Mouse (Mus musculus): ENCODE results near the gene Lrrc75a. TPM values are rescaled to one million over a fixed set of nuclear protein-coding genes. Genes with fewer than 3 reads are reported as not detected.

Gene Lrrc75a
- polyA plus RNA-seq, 1 experiment from 2014 or later, result 3.4 TPM

DNA sequence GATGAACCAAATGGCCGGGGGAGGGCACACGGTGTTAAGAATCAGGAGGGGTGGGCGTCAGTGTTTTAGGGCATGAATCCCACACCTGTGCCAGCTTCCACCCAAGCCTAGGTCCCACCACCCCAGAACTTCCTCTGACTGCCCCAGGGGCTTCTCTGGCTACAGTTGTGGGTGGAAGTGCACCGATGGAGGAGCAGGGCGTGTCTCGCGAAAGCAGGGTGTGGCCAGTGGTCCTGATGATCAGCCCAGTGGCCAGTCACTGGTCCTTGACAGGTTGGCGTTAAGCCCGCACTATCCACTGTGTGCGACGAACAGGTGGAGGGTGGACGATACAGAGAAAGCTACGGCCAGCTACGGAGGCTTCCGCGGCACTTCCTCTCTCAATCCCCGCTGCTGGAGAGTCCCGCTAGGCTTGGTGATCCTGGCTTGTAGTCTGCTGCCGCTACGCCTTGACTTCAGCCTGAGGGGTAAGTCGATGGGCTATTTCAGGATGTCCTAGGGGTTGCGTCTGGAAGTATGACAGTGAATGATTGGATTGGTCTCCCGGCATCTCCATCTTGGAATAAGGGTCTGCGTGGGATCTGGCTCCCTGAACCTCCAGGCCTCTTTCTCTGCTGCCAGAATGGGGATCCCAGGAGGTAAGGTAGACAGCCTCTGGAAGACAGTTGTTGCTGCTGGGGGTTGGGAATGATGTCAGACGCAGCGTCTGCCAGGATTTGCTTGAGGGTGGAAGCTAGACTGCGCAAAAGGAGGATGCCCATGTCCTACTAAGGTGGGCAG is 72.5 kb downstream of the Lrrc75a start:
- 3% methylated on average over 27 of the region's 27 CpGs for WGBS (ENCODE audit: insufficient replicate concordance)
- H3K27ac ChIP-seq, result peak overlapping the region; percentile 75
- ATAC-seq, result peak; percentile 61

DNA sequence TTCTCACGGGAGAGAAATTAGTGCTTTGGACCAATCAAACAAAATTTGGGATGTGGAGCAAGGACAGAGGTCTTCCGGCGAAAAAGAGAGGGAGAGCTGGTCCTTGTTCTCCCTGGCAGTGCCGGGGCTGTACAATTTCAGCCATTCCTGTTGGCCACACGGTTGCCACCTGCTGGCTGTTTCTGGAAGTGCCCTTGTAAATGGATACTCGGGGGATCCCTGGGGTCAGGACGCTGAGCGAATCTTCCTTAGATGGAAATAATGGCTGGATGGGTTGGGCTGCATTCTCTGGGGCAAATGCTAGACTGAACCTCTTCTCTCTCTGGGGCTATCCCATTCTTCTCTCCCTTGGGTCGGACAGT is 73.0 kb downstream of the Lrrc75a start:
- H3K4me1 ChIP-seq, result peaks cover 54% of the 10 kb centered on the region
- no peaks in the 10 kb centered on the region for H3K27me3 ChIP-seq (replicated peaks)
- H3K4me2 ChIP-seq, result peak overlapping the region; percentile 95
- H3K9me3 ChIP-seq (replicated peaks), result no peaks in the 10 kb centered on the region
- peak overlapping the region; percentile 66 for H3K9ac ChIP-seq
- 3% methylated on average over 9 of the region's 9 CpGs for WGBS (ENCODE audit: insufficient replicate concordance)
- H3K27ac ChIP-seq, result peak overlapping the region; percentile 75
- no peaks in the 10 kb centered on the region for H3K36me3 ChIP-seq
- peak overlapping the region; percentile 64 for H3K4me3 ChIP-seq
- ATAC-seq, result peak; percentile 67

More for the DNA sequence above, 72.5 kb downstream of the Lrrc75a start:
- H3K4me3 ChIP-seq, result peak overlapping the region; percentile 64
- H3K4me1 ChIP-seq, result peaks cover 56% of the 10 kb centered on the region
- peak overlapping the region; percentile 95 for H3K4me2 ChIP-seq
- no peaks in the 10 kb centered on the region for H3K27me3 ChIP-seq (replicated peaks)
- H3K9me3 ChIP-seq (replicated peaks), result no peaks in the 10 kb centered on the region
- no peaks in the 10 kb centered on the region for H3K36me3 ChIP-seq
- peak overlapping the region; percentile 66 for H3K9ac ChIP-seq

DNA sequence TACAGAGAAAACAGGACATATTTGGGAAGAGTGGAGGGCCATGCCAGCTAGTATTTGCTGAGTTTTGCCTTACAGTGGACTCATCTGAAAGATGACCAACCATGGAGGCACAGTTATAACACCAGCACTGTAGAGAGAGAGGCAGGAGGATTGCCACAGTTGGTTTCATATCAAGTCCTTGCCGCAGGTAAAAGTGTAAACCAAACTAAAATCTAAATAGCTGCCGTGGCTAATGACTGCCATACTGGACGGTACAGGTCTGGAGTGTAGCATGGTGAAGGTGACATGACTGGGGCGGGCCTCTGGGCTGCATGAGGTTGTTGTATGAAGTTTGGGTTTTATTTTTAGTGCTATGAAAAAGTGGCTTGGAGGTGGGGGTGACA is 73.6 kb downstream of the Lrrc75a start:
- Histone ChIP-seq H3K9me3 (replicated peaks) (no peaks in the 10 kb centered on the region), H3K9ac (0 out of 2 replicates have a peak overlapping the region, but pooled peaks have one; percentile 22), H3K4me1 (peaks cover 49% of the 10 kb centered on the region), H3K27me3 (replicated peaks) (no peaks in the 10 kb centered on the region), H3K36me3 (no peaks in the 10 kb centered on the region), H3K4me3 (no peak overlapping the region), H3K27ac (peak overlapping the region; percentile 13; the same call in 1 of the 2 replicates), H3K4me2 (peak overlapping the region; percentile 95)
- ATAC-seq, result no peak
- WGBS (ENCODE audit: insufficient replicate concordance), result 61% methylated on average over 4 of the region's 4 CpGs

DNA sequence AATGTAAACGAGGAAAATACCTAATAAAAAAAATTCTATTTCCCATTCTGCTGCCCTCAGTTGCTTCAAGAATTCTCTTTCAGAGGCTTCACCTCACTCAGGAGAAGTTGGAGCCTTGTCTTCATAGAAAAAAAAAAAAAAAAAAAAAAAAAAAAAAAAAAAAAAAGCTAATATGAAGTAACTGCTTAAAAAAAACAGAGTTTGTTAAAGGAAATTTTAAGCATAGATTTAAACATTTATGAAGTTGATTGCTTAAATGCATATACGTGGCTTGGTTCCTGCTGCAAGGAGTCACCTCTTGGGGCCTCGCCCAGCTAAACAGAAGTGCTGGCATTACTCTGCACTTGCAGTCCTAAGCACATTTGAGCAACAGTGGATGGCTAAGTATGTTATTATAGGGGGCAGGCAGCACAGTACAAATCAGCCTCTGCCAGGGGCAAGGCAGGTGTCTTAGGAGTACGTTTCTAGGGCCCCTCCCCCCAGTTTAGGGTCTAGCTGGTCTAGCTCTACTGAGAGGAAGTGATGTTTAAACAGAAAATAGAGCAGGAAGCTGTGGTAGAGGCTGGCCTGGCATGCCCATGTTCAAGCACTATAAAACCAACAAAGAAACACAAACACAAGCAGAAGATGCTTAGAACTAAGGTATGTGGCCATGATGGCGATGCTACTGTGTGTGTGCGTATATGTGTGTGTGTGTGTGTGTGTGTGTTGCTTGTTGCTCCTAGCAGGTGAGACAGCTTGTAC is 74.2 kb downstream of the Lrrc75a start, which contains the start of gene Trpv2:
Gene Trpv2 (plus strand): TSS at position 528 of the 744 bp plus-strand sequence.
- WGBS (ENCODE audit: insufficient replicate concordance), result 59% methylated on average over 6 of the region's 6 CpGs
- no peaks in the 10 kb centered on the region for H3K36me3 ChIP-seq
- no peak for ATAC-seq
- peaks cover 48% of the 10 kb centered on the region for H3K4me1 ChIP-seq
- H3K4me2 ChIP-seq, result peak within 1 kb of the TSS; percentile 95
- H3K4me3 ChIP-seq, result peak within 1 kb of the TSS; percentile 64
- H3K9me3 ChIP-seq (replicated peaks), result no peaks in the 10 kb centered on the region
- H3K9ac ChIP-seq, result peak within 1 kb of the TSS; percentile 66; the same call in 1 of the 2 replicates
- H3K27ac ChIP-seq, result peak within 1 kb of the TSS; percentile 13; the same call in 1 of the 2 replicates
- no peaks in the 10 kb centered on the region for H3K27me3 ChIP-seq (replicated peaks)

DNA sequence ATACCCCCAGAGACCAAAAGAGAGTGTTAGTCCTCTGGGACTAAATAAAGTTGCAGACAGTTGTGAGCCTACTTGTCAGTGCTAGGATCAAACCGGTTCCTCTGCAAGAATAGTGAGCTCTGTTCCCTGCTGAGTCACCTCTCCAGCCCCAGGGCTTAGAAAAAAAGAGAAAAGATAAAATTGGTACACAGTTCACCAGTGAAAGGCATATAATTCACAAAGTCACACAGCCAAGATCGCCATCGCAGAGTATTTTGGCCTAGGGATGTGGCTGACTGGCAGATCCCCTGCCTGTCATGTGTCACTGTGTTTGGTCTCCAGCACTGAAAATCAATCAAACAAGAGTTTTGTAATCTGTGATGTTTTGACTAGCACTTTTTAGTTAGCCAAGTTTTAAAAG is 80.0 kb downstream of the Lrrc75a start:
- Histone ChIP-seq H3K4me2 (no peak overlapping the region), H3K36me3 (no peaks in the 10 kb centered on the region), H3K27me3 (replicated peaks) (peaks cover 12% of the 10 kb centered on the region), H3K27ac (no peak overlapping the region), H3K4me3 (no peak overlapping the region), H3K9ac (no peak overlapping the region), H3K9me3 (replicated peaks) (no peaks in the 10 kb centered on the region), H3K4me1 (peaks cover 14% of the 10 kb centered on the region; the same call in 1 of the 2 replicates)
- 49% methylated on average over 3 of the region's 3 CpGs for WGBS (ENCODE audit: insufficient replicate concordance)
- ATAC-seq, result no peak

DNA sequence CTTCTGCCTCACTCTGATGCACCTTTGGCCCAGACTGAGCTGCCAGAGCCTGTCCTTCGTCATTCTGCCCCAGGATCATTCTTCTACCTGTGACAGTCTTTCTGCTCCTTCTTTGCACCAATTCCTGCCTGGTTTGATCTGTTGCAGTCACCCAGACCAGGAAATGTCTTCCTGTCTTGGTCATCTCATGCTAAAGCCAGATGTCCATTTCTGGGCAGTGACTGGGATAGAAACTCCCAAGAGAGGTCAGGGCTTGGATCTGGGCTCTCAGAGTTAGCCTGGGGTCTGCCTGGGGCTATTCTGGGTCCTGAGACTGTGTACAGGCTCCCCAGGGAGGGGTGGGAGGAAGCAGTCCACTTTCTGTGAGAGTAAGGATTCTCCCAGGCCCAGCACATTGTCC is 82.1 kb downstream of the Lrrc75a start:
- WGBS (ENCODE audit: insufficient replicate concordance), result 33% methylated on average over 1 of the region's 1 CpGs
- no peaks in the 10 kb centered on the region for H3K36me3 ChIP-seq
- H3K9me3 ChIP-seq (replicated peaks), result no peaks in the 10 kb centered on the region
- H3K9ac ChIP-seq, result no peak overlapping the region
- no peak overlapping the region for H3K4me3 ChIP-seq
- H3K4me2 ChIP-seq, result no peak overlapping the region
- H3K27ac ChIP-seq, result no peak overlapping the region
- peaks cover 12% of the 10 kb centered on the region for H3K27me3 ChIP-seq (replicated peaks)
- no peak for ATAC-seq
- H3K4me1 ChIP-seq, result peaks cover 14% of the 10 kb centered on the region; the same call in 1 of the 2 replicates

DNA sequence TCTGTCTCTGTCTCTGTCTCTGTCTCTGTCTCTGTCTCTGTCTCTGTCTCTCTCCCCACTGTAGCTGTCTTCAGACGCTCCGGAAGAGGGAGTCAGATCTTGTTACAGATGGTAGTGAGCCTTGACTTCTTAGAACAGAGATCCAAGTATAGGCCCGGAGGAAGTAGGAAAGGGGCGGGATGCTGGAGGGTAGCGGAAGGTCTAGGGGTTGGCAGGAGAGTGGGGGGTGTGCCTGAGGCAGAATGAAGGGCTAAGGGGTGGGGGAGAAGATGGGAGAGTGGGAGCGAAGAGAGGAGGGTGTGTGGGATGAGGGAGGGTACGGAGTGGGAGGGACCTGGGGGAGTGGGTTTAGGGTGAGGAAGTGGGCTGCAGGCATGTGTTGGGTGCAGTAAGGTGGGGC is 82.6 kb downstream of the Lrrc75a start:
- Histone ChIP-seq H3K4me3 (no peak overlapping the region), H3K27ac (no peak overlapping the region), H3K4me1 (peaks cover 15% of the 10 kb centered on the region), H3K9ac (no peak overlapping the region), H3K4me2 (no peak overlapping the region), H3K27me3 (replicated peaks) (peaks cover 12% of the 10 kb centered on the region), H3K9me3 (replicated peaks) (no peaks in the 10 kb centered on the region), H3K36me3 (no peaks in the 10 kb centered on the region)
- 45% methylated on average over 7 of the region's 7 CpGs for WGBS (ENCODE audit: insufficient replicate concordance)
- ATAC-seq, result no peak

DNA sequence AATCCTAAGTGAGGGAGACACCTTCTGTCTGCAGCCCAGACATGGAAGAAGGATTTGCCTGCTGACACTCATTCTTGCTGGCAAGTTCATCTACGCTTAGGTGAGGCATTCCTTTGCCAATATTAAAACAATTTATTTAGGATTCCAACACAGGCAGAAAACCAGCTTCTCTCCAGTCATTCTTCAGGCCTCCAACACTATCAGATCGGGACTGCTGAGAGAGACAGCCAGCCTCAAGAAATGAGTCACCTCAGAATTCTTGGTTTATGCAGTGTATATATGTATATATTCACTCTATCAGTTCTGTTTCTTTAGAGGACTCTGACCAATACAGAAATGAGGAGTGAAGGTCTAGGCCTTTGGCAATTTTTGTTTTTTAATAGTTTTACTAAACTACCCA is 84.7 kb downstream of the Lrrc75a start:
- H3K9ac ChIP-seq, result no peak overlapping the region
- H3K4me3 ChIP-seq, result no peak overlapping the region
- H3K4me1 ChIP-seq, result peaks cover 19% of the 10 kb centered on the region
- no peak overlapping the region for H3K27ac ChIP-seq
- H3K4me2 ChIP-seq, result no peak overlapping the region
- no peaks in the 10 kb centered on the region for H3K9me3 ChIP-seq (replicated peaks)
- peaks cover 12% of the 10 kb centered on the region for H3K27me3 ChIP-seq (replicated peaks)
- H3K36me3 ChIP-seq, result no peaks in the 10 kb centered on the region
- no peak for ATAC-seq
- WGBS (ENCODE audit: insufficient replicate concordance), result 69% methylated on average over 2 of the region's 2 CpGs

DNA sequence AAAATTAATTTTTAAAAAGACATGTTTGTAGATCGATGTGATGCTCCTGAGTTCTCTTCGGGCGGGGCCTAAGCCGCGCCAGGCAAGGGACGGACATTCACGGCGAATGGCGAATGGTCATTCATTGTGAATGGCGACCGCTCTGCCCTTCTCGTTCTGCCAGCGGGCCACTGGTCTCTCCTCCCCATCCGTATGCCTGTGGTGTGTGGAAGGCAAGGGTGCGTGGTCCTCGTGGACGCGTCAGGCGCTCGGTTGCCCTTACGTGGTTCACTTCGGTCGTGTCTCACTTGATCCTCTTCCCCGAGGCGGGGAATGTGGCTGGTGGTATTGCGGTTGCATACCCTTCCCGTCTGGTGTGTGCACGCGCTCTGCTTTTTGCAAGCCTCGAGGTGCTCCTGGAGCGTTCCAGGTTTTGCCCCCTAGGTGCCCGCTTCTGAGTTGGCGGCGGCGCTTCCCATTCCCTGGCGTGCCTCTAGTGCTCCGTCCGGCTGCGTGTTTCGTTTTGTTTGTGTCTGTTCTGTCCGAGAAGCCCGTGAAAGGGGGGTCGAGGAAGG is 87.8 kb downstream of the Lrrc75a start:
- Histone ChIP-seq H3K4me3 (peak overlapping the region; percentile 46), H3K4me2 (peak overlapping the region; percentile 72), H3K27ac (no peak overlapping the region), H3K36me3 (peaks cover 5% of the 10 kb centered on the region; the same call in 1 of the 2 replicates), H3K9me3 (replicated peaks) (no peaks in the 10 kb centered on the region), H3K9ac (peak overlapping the region; percentile 47; the same call in 1 of the 2 replicates), H3K27me3 (replicated peaks) (peaks cover 3% of the 10 kb centered on the region; the same call in 1 of the 2 replicates), H3K4me1 (peaks cover 8% of the 10 kb centered on the region)
- WGBS (ENCODE audit: insufficient replicate concordance), result 32% methylated on average over 43 of the region's 43 CpGs
- ATAC-seq, result 0 out of 2 replicates have a peak, but pooled peaks have one; percentile 32

DNA sequence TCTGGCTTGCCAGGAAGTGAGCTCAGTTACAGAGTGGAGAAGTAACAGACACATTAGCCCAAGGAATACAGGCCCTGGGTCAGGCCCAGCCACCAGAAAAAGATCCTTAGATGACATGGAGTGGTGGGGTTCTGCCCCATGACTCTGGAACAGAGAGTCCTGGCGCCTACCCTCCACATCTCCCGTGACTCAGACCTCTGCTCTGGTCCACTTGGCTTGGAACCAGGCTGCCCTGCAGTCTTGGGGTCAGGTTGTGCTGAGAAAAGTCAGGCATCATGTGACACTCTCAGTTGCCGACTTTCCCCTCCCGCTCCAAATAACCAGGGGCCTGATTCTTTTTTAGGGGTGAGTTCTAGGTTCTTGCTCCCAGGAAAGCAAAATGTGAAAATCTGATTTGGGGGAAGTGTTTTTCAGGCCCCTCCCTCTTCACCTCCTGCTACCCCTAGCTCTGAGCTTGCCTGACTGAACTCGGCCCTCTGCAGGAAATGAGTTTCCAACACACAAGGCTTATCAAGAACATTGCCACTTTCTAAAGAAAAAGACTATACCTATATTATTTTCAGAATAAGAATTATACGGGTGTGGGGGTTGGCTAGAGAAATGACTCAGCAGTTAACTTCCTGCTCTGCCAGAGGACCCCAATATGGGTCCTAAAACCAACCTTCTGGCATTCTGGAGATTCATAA is 89.2 kb downstream of the Lrrc75a start:
- 34% methylated on average over 6 of the region's 6 CpGs for WGBS (ENCODE audit: insufficient replicate concordance)
- no peak overlapping the region for H3K4me2 ChIP-seq
- H3K9ac ChIP-seq, result no peak overlapping the region
- H3K36me3 ChIP-seq, result peaks cover 19% of the 10 kb centered on the region
- H3K27me3 ChIP-seq (replicated peaks), result no peaks in the 10 kb centered on the region; the same call in 1 of the 2 replicates
- H3K4me3 ChIP-seq, result no peak overlapping the region
- peaks cover 20% of the 10 kb centered on the region for H3K4me1 ChIP-seq
- no peak for ATAC-seq
- H3K9me3 ChIP-seq (replicated peaks), result no peaks in the 10 kb centered on the region
- H3K27ac ChIP-seq, result no peak overlapping the region

DNA sequence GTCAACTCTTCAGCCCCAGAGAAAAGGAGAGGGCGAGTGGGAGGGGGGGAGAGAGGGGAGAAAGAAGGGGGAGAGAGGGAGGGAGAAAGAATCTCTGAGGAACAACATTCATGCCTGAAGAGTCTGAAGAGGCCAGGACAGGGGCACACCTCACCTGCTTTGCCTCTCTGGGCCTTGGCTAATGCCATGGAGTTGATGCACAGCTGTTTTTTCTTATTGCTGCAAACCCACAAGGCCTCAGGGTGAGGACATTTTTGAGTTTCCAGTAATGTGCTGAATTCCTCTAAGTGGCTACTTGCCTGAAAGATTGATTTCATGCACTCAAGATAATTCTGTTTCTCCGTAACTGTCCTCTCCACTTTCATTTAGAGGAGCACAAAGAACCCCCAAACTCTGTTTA is 90.2 kb downstream of the Lrrc75a start:
- H3K4me1 ChIP-seq, result peaks cover 30% of the 10 kb centered on the region
- no peak overlapping the region for H3K9ac ChIP-seq
- no peaks in the 10 kb centered on the region; the same call in 1 of the 2 replicates for H3K27me3 ChIP-seq (replicated peaks)
- H3K4me2 ChIP-seq, result no peak overlapping the region
- H3K9me3 ChIP-seq (replicated peaks), result no peaks in the 10 kb centered on the region
- peaks cover 29% of the 10 kb centered on the region for H3K36me3 ChIP-seq
- H3K4me3 ChIP-seq, result no peak overlapping the region
- 65% methylated on average over 2 of the region's 2 CpGs for WGBS (ENCODE audit: insufficient replicate concordance)
- no peak overlapping the region for H3K27ac ChIP-seq
- ATAC-seq, result no peak
